Mouse (Mus musculus): Measurements from ENCODE around the gene Bpifa5.

The Bpifa5 gene

DNA sequence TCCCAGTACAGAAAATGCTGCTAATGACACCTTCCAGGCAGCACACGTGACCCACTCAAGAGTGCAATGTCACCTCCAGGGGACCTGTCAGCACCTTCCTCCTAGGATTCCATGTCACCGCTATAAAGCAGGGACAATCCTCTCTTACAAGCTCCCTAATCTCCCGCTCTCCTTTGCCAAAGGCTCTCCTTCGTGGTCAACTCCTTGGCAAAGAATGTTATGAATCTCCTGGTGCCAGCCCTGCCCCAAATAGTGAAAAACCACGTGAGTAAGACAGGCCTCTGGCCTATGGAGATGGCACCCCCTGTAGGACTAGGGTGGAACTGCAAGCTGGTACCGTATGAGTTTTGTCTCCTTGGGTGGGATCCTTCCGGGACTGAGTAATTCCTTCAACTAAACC lies 44.5 kb downstream of the Bpifa5 start:
- in situ Hi-C loops (cut with MseI, MboI) = loop anchor here in 1 of 2 experiments (10.0 kb wide), 1 partner anchor 168 kb away; the partner anchor contains the start of gene Cdk5rap1

DNA sequence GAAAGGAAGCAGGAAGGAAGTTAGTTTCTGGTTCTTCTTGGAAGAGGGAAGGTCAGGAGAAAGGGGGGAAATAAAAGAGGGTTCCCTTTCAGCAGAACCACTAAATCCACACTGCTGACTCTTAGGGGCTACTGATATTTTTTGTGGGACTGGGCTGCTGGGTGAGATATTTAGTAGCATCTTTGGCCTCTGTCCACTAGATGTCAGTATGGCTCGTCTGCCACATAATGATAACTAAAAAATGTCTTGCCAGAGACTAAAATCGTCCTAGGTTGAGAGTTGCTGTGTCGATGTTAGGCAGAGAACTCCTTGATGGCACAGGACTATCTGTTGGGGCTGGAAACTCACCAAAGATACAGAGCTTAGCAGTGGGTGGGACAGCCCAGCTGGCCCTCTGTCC lies 46.7 kb downstream of the Bpifa5 start:
- in situ Hi-C loops (cut with MseI, MboI) = loop anchor here in 1 of 2 experiments (10.0 kb wide), 1 partner anchor 166 kb away; the partner anchor contains the start of gene Cdk5rap1

DNA sequence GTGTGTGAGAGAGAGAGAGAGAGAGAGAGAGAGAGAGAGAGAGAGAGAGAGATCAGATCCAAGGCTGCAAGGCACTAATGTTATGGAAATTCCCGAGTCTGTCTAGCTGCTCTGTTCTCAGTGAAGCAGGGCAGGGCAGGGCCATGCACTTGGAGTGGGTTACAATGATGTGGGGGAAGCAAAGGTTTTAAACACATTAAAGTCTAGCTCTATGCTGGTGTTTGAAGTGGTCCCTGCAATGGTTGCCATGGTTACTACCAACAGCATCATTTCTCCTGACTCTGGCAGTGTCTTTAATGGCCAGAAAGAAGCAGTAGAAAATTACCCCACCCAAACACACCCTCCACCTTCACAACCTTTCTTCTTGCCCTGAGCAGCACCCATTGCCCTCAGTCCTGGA lies 48.7 kb downstream of the Bpifa5 start:
- in situ Hi-C loops (cut with MseI, MboI) = loop anchor here in 1 of 2 experiments (5.0 to 10.0 kb wide), 2 partner anchors 76 to 164 kb away; partner anchors contain the start of gene Cdk5rap1

DNA sequence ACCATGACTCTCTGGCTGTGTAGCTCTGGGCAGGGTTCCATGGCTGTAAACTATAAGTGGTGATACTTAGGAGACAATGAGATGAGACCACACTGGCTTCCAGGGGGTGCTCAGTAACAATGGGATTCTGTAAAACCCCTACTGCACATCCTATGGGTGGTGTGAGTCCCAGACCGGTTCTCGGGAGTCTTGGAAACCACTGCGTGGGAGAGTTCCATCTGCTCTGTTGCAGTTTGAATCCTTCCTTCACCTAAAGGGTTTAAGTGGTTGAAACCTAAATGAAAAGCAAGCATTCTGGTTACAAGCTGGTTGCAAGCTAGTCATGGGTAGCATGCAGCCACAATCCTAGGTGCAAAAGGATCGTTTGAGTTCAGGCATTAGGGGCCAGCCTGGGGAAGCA lies 49.5 kb downstream of the Bpifa5 start:
- in situ Hi-C loops (cut with MseI, MboI) = loop anchor here in 1 of 2 experiments (5.0 to 10.0 kb wide), 2 partner anchors 75 to 163 kb away; partner anchors contain the start of gene Cdk5rap1

DNA sequence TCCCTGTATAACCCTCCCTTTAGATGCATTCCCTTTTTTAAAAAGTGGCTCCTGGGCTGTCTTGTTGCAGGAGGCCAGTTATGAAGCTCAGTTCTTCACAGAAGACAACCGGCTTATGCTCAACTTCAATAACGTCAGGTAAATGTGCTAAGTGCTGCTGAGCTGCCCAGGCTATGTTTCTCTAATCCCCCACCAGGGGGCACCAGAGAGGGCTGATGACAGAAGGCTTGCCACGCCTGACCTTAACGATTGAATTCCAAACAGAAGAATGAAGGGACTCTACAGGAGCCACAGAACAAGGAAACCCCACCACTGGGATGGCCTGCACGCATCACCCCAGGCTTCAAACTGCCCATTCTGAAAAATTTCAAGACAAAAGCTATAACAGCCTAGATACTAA lies 52.8 kb downstream of the Bpifa5 start:
- in situ Hi-C loops (cut with MseI, MboI) = loop anchor here (5.0 to 10.0 kb wide), 2 partner anchors 77 to 160 kb away; partner anchors contain the start of gene Cdk5rap1 (in 1 of the 2)
